Comparison of ENCODE assay signal across 25 mouse cellular contexts in genomic region chr19:53668821-53669220, GRCm38 (mm10).
"Had no signal": no experiment of that assay in that cellular context is flagged by ENCODE, and none has a peak within 500 bp of the region (broad histone marks: within the 10 kb centered on the region; RNA-seq: fewer than 3 reads in every experiment).

No protein-coding gene starts in this region.

- ATAC-seq: hindbrain, embryonic 16.5 days; inflammation-experienced regulatory T-cells, adult 6 months; intestine, embryonic 15.5 days; intestine, postnatal 0 days had no signal

- DNase-seq: gastrocnemius, postnatal 14 days; gastrocnemius, postnatal 36 days; heart, postnatal 14 days; heart, postnatal 36 days; kidney, adult 18-20 months; kidney, adult 8-10 months; kidney, postnatal 10 days; kidney, postnatal 25 days; kidney, postnatal 4 days; liver, embryonic 13.5 days had no signal

- H3K27ac ChIP-seq: hindbrain, embryonic 10.5 days; hindbrain, embryonic 12.5 days; hindbrain, embryonic 14.5 days; intestine, embryonic 15.5 days; layer of hippocampus, adult 2 months; left cerebral cortex, adult 2 months; limb, embryonic 13.5 days; limb, embryonic 15.5 days; liver, embryonic 13.5 days; liver, embryonic 15.5 days had no signal

- H3K4me2 ChIP-seq: heart, embryonic 11.5 days; heart, embryonic 13.5 days; heart, embryonic 15.5 days; hindbrain, embryonic 12.5 days; hindbrain, embryonic 14.5 days; intestine, embryonic 15.5 days; limb, embryonic 13.5 days; limb, embryonic 15.5 days; liver, embryonic 13.5 days; liver, embryonic 15.5 days had no signal

- H3K36me3 ChIP-seq: heart, embryonic 13.5 days; heart, embryonic 15.5 days; hindbrain, embryonic 10.5 days; hindbrain, embryonic 12.5 days; intestine, embryonic 15.5 days; limb, embryonic 13.5 days; limb, embryonic 15.5 days; liver, embryonic 13.5 days; liver, embryonic 15.5 days had no signal

- H3K4me1 ChIP-seq: intestine, embryonic 15.5 days; liver, embryonic 13.5 days; liver, embryonic 15.5 days had no signal

- H3K4me3 ChIP-seq: heart, embryonic 13.5 days; heart, embryonic 15.5 days; hindbrain, embryonic 10.5 days; hindbrain, embryonic 12.5 days; intestine, embryonic 15.5 days; layer of hippocampus, adult 2 months; left cerebral cortex, adult 2 months; limb, embryonic 13.5 days; limb, embryonic 15.5 days; liver, embryonic 13.5 days; liver, embryonic 15.5 days had no signal

- H3K9ac ChIP-seq: heart, embryonic 15.5 days; hindbrain, embryonic 12.5 days; hindbrain, embryonic 14.5 days; intestine, embryonic 15.5 days; limb, embryonic 13.5 days; limb, embryonic 15.5 days; liver, embryonic 13.5 days; liver, embryonic 15.5 days had no signal

- H3K9me3 ChIP-seq: heart, embryonic 13.5 days; heart, embryonic 15.5 days; hindbrain, embryonic 10.5 days; hindbrain, embryonic 12.5 days; intestine, embryonic 15.5 days; limb, embryonic 13.5 days; limb, embryonic 15.5 days; liver, embryonic 13.5 days; liver, embryonic 15.5 days had no signal
